Mouse (Mus musculus) testis, adult 2 months (tissue): ENCODE data around the gene Tmem81.

ENCODE experiments used
- CTCF ChIP-seq: fragments of 200-500 bp; IDR thresholded peaks from 2 replicates; pipeline ENCODE4 v1.5.1; 2012; ENCODE audit warnings: low read depth, mild to moderate bottlenecking, inconsistent platforms, low read length, moderate library complexity; ENCODE audit not compliant: control insufficient read depth, insufficient read depth, insufficient replicate concordance
- POLR2A ChIP-seq: fragments of 200-500 bp; IDR thresholded peaks from 2 replicates; pipeline ENCODE4 v1.6.1; 2012; ENCODE audit warnings: low read depth, mild to moderate bottlenecking, inconsistent platforms, low read length, moderate library complexity; ENCODE audit not compliant: control insufficient read depth

DNA sequence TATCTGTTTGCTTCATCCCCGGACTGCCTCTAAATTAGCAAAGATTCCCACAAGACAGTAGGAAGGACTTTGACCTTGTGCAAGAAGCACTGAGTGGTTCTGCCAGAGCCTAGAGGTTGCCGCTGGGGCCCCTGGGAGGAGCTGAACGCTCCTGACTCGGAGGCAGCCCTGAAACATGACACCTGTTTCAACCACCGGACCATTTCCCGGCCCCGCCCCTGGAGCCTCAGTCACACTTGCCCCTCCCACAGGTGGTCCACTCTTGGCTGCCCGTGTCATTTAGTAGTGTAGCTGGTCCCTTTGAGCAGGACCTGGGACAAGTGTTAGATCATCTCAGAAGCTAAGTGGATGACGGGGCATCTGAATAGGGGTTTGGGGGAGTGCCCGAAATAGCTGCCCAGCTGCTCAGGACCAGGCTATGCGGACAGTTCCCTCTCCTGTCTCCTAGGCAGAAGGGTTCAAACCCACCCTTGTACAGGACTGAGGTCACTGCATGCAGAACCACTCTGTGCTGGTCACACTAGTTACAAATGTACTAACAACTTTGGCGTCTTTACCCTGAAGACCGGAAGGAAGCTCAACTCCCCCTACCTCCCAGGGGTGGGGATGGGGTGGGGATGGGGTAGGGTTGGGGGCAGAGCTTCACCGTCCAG, 35.3 kb downstream of the Tmem81 start:
- TF ChIP-seq CTCF, result no peak
- no peak for TF ChIP-seq POLR2A
